Mouse (Mus musculus): ENCODE data around the gene Dlg4. TPM values are rescaled to one million over a fixed set of nuclear protein-coding genes. Genes with fewer than 3 reads are reported as not detected.
A peak's percentile ranks its signal among the peaks of the same experiment; 100 is the strongest.

Gene Dlg4
- total and polyA plus RNA-seq, 2 experiments from 2014 or later = 14.3 to 230 TPM

DNA sequence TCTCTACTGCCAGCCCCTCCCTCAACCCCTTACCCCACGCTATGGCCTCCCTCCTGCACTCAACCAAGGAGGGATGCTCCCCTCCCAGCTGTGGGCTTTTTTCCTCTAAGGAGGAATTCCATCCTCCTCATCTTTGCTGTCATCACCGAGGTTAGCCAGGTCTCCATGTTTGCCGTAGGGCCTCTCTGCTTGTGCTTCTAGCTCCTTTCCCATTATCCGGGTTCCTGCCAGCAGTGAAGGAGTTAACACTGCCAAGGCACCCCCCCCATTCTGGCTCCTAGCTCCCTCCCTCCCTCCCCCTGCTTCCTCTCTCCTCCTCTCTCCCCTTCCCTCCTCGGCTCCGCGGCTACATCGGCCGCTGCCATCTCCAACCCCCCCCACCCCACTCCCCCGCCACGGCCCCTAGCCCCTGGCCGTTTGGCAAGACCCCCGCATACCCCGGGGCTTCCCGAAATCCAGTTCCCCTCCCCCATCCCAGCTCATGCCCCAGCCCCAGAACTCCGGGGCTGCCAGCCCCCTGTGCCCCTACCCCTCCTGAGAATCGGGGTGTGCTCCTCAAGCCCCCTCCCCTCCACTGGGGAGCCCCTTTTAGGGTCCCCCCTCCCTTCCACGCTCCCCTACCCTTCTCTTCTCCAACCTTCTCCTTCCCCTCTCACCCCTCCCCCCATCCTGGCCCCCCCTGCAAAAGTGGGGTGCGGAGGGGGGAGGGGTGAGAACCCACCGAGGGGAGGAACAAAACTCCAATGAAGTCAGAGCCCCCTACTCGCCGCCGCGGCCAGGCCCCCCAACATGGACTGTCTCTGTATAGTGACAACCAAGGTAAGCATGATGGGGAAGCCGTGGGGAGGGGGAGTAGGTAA is 1.6 kb downstream of the Dlg4 start:
- peak overlapping the region; percentile 88 for H3K9ac ChIP-seq
- peaks cover 38% of the 10 kb centered on the region for H3K4me1 ChIP-seq (ENCODE audit: insufficient read depth)
- peaks cover 2% of the 10 kb centered on the region; the same call in 1 of the 2 replicates for H3K36me3 ChIP-seq (ENCODE audit: insufficient read depth)
- no peaks in the 10 kb centered on the region for H3K9me3 ChIP-seq (ENCODE audit: low read length)
- no peaks in the 10 kb centered on the region for H3K27me3 ChIP-seq (ENCODE audit: insufficient read depth, low read length)
- peak overlapping the region; percentile 96 for H3K27ac ChIP-seq (ENCODE audit: low read depth, low read length)
- WGBS = 2% methylated on average over 23 of the region's 25 CpGs
- H3K4me3 ChIP-seq (ENCODE audit: low read depth, low read length) = peak overlapping the region; percentile 84
- DNase-seq = peak; percentile 91
- peak; percentile 2; the same call in 1 of the 2 replicates for ATAC-seq
- peak overlapping the region; percentile 80 for H3K4me2 ChIP-seq (ENCODE audit: low read depth)
- no peak for TF ChIP-seq CTCF (IDR thresholded peaks at IDR 0.05; ENCODE audit: low read depth)

DNA sequence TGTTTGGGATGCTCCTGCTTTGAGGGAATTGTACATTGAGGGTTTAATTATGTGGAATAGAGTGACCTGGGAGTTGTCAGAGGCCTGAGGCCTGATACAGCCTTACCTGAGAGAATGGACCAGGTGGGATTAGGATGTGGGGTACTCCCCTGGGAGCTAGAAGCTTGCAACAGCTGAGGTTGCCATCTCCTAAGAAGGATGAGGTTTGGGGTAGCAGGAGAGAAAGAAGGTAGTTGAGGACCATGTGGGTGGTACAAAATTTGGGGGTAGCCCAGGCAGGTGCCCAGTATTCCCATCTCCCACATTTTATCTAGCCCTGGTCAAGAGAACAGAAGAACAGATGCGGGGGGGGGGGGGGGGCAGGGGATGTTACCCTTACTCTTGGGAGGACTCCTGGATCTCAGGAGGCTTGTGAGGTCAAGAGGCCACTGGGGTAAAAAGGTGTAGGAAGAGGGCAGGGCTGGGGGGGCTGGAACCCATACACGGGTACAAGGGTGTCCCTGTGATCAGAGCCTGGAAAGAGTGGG is 2.8 kb downstream of the Dlg4 start:
- H3K9ac ChIP-seq = peak overlapping the region; percentile 88
- no peak for ATAC-seq
- no peaks in the 10 kb centered on the region for H3K9me3 ChIP-seq (ENCODE audit: low read length)

DNA sequence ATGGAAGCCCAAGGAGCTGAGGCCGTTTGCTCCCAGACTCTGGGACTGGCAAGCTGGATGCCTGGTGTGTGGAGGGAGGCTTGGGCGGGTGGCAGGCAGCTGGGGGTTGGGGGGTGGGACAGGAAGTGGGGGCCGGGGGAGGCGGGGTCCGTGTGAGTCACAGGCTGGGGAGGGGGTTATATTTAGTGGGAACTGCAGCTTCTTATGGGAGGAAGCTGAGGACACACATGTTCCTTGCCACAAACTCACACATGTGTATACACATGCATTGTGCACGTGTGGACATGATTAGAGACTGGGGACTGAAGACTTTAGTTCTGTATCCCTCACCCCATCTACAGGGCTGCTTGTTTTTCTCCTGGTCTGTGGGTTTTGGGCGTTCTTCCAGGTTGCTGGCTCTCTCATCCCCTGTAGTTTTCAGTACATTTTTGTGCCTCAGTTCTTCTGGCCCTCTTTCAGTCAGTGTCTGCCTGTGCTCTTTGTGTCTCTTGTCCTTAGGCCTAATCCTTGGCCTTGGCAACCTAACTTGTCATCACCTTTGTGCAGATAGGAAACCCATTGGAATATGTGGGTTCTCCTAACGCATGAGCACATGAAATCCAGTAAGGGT is 3.4 kb downstream of the Dlg4 start:
- WGBS = 7% methylated on average over 7 of the region's 8 CpGs
- TF ChIP-seq CTCF (IDR thresholded peaks at IDR 0.05; ENCODE audit: low read depth) = no peak
- DNase-seq (no peak), ATAC-seq (no peak)
- H3K9ac ChIP-seq = peak overlapping the region; percentile 88
- no peaks in the 10 kb centered on the region for H3K36me3 ChIP-seq (ENCODE audit: insufficient read depth)
- H3K4me2 ChIP-seq (ENCODE audit: low read depth) = peak overlapping the region; percentile 80
- peak overlapping the region; percentile 84 for H3K4me3 ChIP-seq (ENCODE audit: low read depth, low read length)
- no peaks in the 10 kb centered on the region for H3K9me3 ChIP-seq (ENCODE audit: low read length)
- peaks cover 39% of the 10 kb centered on the region for H3K4me1 ChIP-seq (ENCODE audit: insufficient read depth)
- H3K27me3 ChIP-seq (ENCODE audit: insufficient read depth, low read length) = no peaks in the 10 kb centered on the region
- peak overlapping the region; percentile 96 for H3K27ac ChIP-seq (ENCODE audit: low read depth, low read length)

More for the DNA sequence above, 2.8 kb downstream of the Dlg4 start:
- H3K27ac ChIP-seq (ENCODE audit: low read depth, low read length) = peak overlapping the region; percentile 96
- no peak for DNase-seq
- 17% methylated on average over 2 of the region's 2 CpGs for WGBS
- peak overlapping the region; percentile 84 for H3K4me3 ChIP-seq (ENCODE audit: low read depth, low read length)
- peaks cover 42% of the 10 kb centered on the region for H3K4me1 ChIP-seq (ENCODE audit: insufficient read depth)
- no peaks in the 10 kb centered on the region for H3K27me3 ChIP-seq (ENCODE audit: insufficient read depth, low read length)
- H3K36me3 ChIP-seq (ENCODE audit: insufficient read depth) = no peaks in the 10 kb centered on the region
- no peak for TF ChIP-seq CTCF (IDR thresholded peaks at IDR 0.05; ENCODE audit: low read depth)
- peak overlapping the region; percentile 80 for H3K4me2 ChIP-seq (ENCODE audit: low read depth)

DNA sequence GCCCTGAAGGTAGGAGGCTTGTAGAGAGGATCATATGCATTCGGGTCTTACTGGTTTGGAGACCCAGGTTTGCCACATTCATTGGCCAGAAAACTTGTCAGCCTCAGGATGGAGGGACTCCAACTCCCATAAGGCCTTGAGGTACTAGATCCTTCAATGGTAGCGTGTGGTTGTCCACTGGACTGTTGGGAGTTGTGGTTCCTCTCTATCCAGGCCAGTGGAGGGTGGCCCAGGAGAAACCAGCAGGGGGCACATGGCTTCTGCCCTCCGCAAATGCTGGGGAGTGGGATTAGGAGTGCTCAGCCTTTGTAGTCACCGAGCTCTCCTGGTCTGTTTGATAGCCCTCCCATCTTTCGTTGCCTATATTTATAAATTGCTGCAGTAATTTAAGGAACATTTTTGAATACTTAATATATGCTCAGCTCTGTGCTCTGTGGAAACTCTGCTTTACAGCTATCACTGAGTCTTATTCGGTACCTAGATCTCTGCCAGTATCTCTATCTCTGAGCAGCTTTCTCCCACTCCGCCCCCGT is 4.1 kb downstream of the Dlg4 start:
- no peaks in the 10 kb centered on the region for H3K9me3 ChIP-seq (ENCODE audit: low read length)
- peaks cover 39% of the 10 kb centered on the region for H3K4me1 ChIP-seq (ENCODE audit: insufficient read depth)
- 1% methylated on average over 8 of the region's 8 CpGs for WGBS
- TF ChIP-seq CTCF (IDR thresholded peaks at IDR 0.05; ENCODE audit: low read depth) = peak; percentile 71
- H3K4me2 ChIP-seq (ENCODE audit: low read depth) = peak overlapping the region; percentile 80
- peak overlapping the region; percentile 88 for H3K9ac ChIP-seq
- peak overlapping the region; percentile 84 for H3K4me3 ChIP-seq (ENCODE audit: low read depth, low read length)
- no peaks in the 10 kb centered on the region for H3K36me3 ChIP-seq (ENCODE audit: insufficient read depth)
- ATAC-seq = peak; percentile 84
- DNase-seq = peak; percentile 89
- peak overlapping the region; percentile 96 for H3K27ac ChIP-seq (ENCODE audit: low read depth, low read length)
- H3K27me3 ChIP-seq (ENCODE audit: insufficient read depth, low read length) = no peaks in the 10 kb centered on the region

DNA sequence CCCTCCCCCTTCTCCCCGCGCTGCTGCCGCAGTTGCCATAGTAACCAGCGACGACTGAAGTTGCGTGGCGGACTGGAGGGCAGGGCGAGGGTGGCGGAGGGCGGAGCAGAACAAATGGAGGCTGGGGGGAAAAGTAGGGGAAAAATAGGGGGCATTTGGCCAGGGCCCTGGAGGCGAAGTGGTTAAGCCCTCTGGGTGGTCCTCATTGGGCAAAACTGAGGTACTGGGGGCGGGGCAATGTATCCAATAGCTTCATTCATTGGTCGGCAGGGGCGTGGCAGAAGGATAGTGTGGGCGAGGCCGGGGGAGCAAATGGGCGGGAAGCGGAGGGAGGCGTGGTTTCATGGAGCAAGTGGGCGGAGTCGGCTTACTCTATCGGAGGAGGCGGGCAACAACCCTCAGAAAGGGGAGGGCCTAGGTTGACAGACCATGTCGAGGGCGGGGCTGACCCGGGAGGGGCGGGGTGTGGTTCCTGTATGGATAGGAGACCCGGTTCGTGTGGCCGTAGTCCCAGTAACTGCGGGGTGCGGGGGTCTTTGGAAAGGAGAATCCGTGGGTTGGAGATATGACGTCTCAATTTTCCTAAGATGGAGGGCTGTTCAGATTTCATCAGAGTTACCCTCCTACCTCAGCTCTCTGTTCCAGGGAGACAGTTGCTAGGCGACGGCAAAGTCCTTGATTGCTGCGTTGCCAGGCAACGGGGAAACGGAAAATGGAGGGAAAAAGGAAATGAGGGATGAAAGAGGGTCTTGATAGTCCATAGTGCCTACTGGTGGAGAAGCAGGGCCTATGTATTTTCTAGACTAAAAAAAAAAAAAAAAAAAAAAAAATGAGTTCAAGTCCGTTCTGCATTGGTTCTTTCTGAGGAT is 4.8 kb downstream of the Dlg4 start:
- Histone ChIP-seq H3K9me3 (ENCODE audit: low read length) (no peaks in the 10 kb centered on the region), H3K9ac (peak overlapping the region; percentile 88), H3K36me3 (ENCODE audit: insufficient read depth) (no peaks in the 10 kb centered on the region), H3K27me3 (ENCODE audit: insufficient read depth, low read length) (no peaks in the 10 kb centered on the region), H3K27ac (ENCODE audit: low read depth, low read length) (peak overlapping the region; percentile 96), H3K4me2 (ENCODE audit: low read depth) (peak overlapping the region; percentile 80), H3K4me3 (ENCODE audit: low read depth, low read length) (peak overlapping the region; percentile 84), H3K4me1 (ENCODE audit: insufficient read depth) (peaks cover 44% of the 10 kb centered on the region)
- ATAC-seq (peak; percentile 82), DNase-seq (peak; percentile 99)
- peak; percentile 53 for TF ChIP-seq CTCF (IDR thresholded peaks at IDR 0.05; ENCODE audit: low read depth)
- WGBS = under 1% methylated on average over 40 of the region's 40 CpGs

DNA sequence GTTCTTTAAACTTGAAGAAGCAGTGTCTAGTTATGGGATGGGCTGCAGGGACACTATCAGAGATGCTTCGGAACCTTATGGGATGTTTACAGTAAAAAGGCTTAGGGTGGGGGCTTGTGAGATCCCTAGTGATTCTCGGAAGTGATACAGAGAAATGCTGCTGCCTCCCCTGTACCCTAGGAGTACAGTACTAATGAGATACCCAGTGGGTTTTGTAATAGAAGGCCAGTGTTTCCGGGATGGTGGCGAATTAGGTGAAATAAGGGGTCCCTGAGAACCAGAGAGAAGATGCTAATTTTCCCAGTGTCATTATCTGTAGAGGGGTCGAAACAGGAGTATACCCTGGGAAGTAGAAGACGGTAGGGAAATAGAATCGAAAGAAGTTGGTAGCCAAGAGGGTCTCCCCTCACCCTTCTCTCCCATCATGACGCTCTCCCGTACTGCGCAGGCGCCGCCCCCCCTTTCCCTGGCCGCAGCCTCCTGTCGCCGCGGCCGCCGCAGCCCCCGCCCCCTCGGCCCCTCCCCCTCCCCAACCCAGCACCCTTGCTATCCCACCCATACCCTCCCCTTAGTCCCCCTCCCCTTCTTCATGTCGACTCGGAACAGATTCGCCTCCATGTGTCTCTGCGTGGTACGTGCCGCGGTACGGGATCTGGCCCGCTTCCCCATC is 6.9 kb downstream of the Dlg4 start:
- no peak for TF ChIP-seq CTCF (IDR thresholded peaks at IDR 0.05; ENCODE audit: low read depth)
- Histone ChIP-seq H3K27me3 (ENCODE audit: insufficient read depth, low read length) (no peaks in the 10 kb centered on the region), H3K9me3 (ENCODE audit: low read length) (no peaks in the 10 kb centered on the region), H3K36me3 (ENCODE audit: insufficient read depth) (no peaks in the 10 kb centered on the region), H3K4me2 (ENCODE audit: low read depth) (peak overlapping the region; percentile 54), H3K4me1 (ENCODE audit: insufficient read depth) (peaks cover 50% of the 10 kb centered on the region), H3K9ac (peak overlapping the region; percentile 34), H3K4me3 (ENCODE audit: low read depth, low read length) (peak overlapping the region; percentile 40), H3K27ac (ENCODE audit: low read depth, low read length) (peak overlapping the region; percentile 62)
- ATAC-seq (no peak), DNase-seq (peak; percentile 69)
- 6% methylated on average over 24 of the region's 29 CpGs for WGBS

All from forebrain, postnatal 0 days (tissue).